Mouse (Mus musculus) olfactory bulb, adult 2 months (tissue): Measurements from ENCODE around the gene Zcchc7.

Source experiments
- CTCF ChIP-seq: fragments of 200-500 bp; IDR thresholded peaks from 2 replicates; pipeline ENCODE4 v1.5.1; 2012; ENCODE audit warnings: low read depth, mild to moderate bottlenecking, low read length, moderate library complexity; ENCODE audit not compliant: insufficient read depth
- POLR2A ChIP-seq: fragments of 200-500 bp; IDR thresholded peaks from 2 replicates; pipeline ENCODE4 v1.6.1; 2012; ENCODE audit warnings: mild to moderate bottlenecking, low read depth, low read length, moderate library complexity; ENCODE audit not compliant: insufficient read depth

DNA sequence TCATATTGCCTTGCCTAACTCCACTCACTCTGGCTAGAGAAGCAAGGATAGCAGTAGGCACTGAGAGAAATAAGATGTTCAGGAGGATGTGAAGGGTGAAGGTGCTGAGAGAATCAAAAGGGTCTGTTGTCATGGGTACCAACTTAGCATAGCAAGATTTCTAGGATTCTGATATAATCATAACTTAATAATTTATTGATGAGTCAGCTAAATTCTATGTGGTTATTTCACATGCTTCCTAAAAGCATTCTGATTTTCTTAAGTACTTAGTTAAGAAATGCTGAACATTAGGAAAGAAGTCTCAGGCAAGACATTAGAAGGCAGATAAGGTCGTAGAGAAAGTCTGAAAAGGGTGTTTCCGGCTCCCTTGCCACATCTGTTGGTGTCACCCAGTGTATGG lies 172.3 kb downstream of the Zcchc7 start:
- TF ChIP-seq CTCF (no peak), POLR2A (no peak)
